Mouse (Mus musculus): ENCODE results near the gene Nkain4. TPM values are rescaled to one million over a fixed set of nuclear protein-coding genes. Genes with fewer than 3 reads are reported as not detected.

Gene Nkain4
- total and polyA plus RNA-seq, 3 experiments = 7.0 to 18.0 (median 7.3) TPM

DNA sequence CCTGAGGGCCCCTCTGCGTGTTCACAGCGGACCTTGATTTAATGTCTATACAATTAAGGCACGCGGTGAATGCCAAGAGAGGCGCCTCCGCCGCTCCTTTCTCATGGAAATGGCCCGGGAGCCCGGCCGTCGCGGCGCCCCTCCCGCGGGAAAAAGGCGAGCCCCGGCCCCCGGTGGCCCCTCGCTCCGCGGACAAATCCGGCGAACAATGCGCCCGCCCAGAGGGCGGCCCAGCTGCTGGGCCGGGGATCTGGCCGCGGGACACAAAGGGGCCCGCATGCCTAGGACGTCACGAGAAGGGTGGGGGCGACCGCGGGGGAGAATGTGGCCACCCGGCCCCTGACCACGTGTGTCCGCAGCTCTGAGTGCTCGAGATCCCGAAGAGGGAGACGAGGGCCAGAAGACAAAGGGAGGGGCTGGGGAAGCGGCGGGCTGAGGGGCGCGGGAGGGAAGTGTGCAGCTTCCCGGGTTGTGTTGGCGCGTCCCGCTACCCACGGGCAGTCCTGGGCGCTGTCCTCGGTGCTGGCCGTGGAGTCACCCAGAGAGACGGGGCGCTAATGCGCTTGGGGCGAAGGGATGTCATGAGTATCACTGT lies 60.4 kb downstream of the Nkain4 start:
- intact Hi-C loops (cut with DNase I) = loop anchor here (5.0 kb wide), 1 partner anchor 97 kb away; no protein-coding TSS in a partner anchor
- Histone ChIP-seq H3K36me3 (ENCODE audit: control insufficient read depth, insufficient read depth, low read length) (no peaks in the 10 kb centered on the region), H3K4me1 (ENCODE audit: control insufficient read depth, insufficient read depth, low read length) (no peaks in the 10 kb centered on the region; the same call in 1 of the 2 replicates), H3K9ac (ENCODE audit: low read depth, low read length) (no peak overlapping the region), H3K79me2 (replicated peaks; ENCODE audit: control insufficient read depth, insufficient read depth, low read length) (no peaks in the 10 kb centered on the region), H3K4me3 (peak overlapping the region; percentile 48), H3K27ac (no peak overlapping the region), H3K27me3 (ENCODE audit: control insufficient read depth, insufficient read depth, low read length) (peaks cover 32% of the 10 kb centered on the region)
- peak; percentile 22 to 52 for DNase-seq
- 3% methylated on average over 56 of the region's 57 CpGs for WGBS
- TF ChIP-seq EP300 (IDR thresholded peaks at IDR 0.05; ENCODE audit: insufficient read depth, low read depth, low read length) (no peak), POLR2A (IDR thresholded peaks at IDR 0.05; ENCODE audit: insufficient read depth, low read depth, low read length) (no peak), CTCF (IDR thresholded peaks at IDR 0.05) (no peak)

- Histone ChIP-seq H3K36me3 (ENCODE audit: control insufficient read depth, insufficient read depth, low read length) (no peaks in the 10 kb centered on the region), H3K79me2 (replicated peaks; ENCODE audit: control insufficient read depth, insufficient read depth, low read length) (no peaks in the 10 kb centered on the region), H3K4me3 (peak overlapping the region; percentile 48), H3K9ac (ENCODE audit: low read depth, low read length) (no peak overlapping the region), H3K4me1 (ENCODE audit: control insufficient read depth, insufficient read depth, low read length) (no peaks in the 10 kb centered on the region; the same call in 1 of the 2 replicates), H3K27ac (no peak overlapping the region), H3K27me3 (ENCODE audit: control insufficient read depth, insufficient read depth, low read length) (peaks cover 32% of the 10 kb centered on the region)
- DNase-seq = no peak
- intact Hi-C loops (cut with DNase I) = loop anchor here (5.0 kb wide), 1 partner anchor 96 kb away; no protein-coding TSS in a partner anchor
- WGBS = under 1% methylated on average over 46 of the region's 50 CpGs
- TF ChIP-seq CTCF (IDR thresholded peaks at IDR 0.05) (no peak), POLR2A (IDR thresholded peaks at IDR 0.05; ENCODE audit: insufficient read depth, low read depth, low read length) (no peak), EP300 (IDR thresholded peaks at IDR 0.05; ENCODE audit: insufficient read depth, low read depth, low read length) (no peak)
Measured at GRCm38 (mm10) chr2:180893537-180894028, 60.9 kb downstream of the Nkain4 start.

- H3K4me1 ChIP-seq (ENCODE audit: control insufficient read depth, insufficient read depth, low read length) = no peaks in the 10 kb centered on the region; the same call in 1 of the 2 replicates
- H3K27me3 ChIP-seq (ENCODE audit: control insufficient read depth, insufficient read depth, low read length) = peaks cover 32% of the 10 kb centered on the region
- H3K27ac ChIP-seq = no peak overlapping the region
- peak; percentile 19 to 43 for DNase-seq
- no peaks in the 10 kb centered on the region for H3K36me3 ChIP-seq (ENCODE audit: control insufficient read depth, insufficient read depth, low read length)
- peak overlapping the region; percentile 48 for H3K4me3 ChIP-seq
- intact Hi-C loops (cut with DNase I) = loop anchor here (5.0 kb wide), 1 partner anchor 96 kb away; no protein-coding TSS in a partner anchor
- H3K9ac ChIP-seq (ENCODE audit: low read depth, low read length) = no peak overlapping the region
- H3K79me2 ChIP-seq (replicated peaks; ENCODE audit: control insufficient read depth, insufficient read depth, low read length) = no peaks in the 10 kb centered on the region
- WGBS = under 1% methylated on average over 92 of the region's 97 CpGs
- no peak for TF ChIP-seq CTCF (IDR thresholded peaks at IDR 0.05)
- no peak for TF ChIP-seq EP300 (IDR thresholded peaks at IDR 0.05; ENCODE audit: insufficient read depth, low read depth, low read length)
- no peak for TF ChIP-seq POLR2A (IDR thresholded peaks at IDR 0.05; ENCODE audit: insufficient read depth, low read depth, low read length)
Measured at GRCm38 (mm10) chr2:180892841-180893521, 61.5 kb downstream of the Nkain4 start.

DNA sequence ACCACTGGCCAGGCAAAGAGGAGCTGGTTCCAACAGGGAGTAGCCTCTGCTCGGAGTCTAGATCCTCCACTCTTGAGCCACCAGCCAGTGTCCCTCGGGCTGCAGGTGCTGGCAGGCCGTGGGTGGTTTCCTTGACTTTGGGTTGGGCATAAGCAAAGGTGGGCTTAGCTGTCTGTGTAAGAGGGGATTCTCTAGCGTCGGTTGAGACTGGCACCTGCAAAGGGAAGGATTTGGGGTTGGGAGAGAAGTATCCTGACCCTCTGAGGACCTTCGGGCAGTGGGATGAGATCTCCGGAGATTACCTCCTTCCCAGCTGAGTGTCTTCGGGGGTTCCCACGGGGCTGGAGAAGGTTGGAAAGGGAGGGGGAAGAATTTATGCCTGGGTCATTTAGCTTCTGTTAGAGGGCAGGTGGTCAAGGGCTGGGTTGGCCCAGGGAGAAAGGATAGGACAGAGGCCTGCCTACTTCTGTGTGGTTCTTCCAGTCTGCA lies 62.6 kb downstream of the Nkain4 start:
- Histone ChIP-seq H3K4me3 (no peak overlapping the region), H3K36me3 (ENCODE audit: control insufficient read depth, insufficient read depth, low read length) (no peaks in the 10 kb centered on the region), H3K27me3 (ENCODE audit: control insufficient read depth, insufficient read depth, low read length) (peaks cover 32% of the 10 kb centered on the region), H3K27ac (no peak overlapping the region), H3K79me2 (replicated peaks; ENCODE audit: control insufficient read depth, insufficient read depth, low read length) (no peaks in the 10 kb centered on the region), H3K4me1 (ENCODE audit: control insufficient read depth, insufficient read depth, low read length) (no peaks in the 10 kb centered on the region; the same call in 1 of the 2 replicates), H3K9ac (ENCODE audit: low read depth, low read length) (no peak overlapping the region)
- 15% methylated on average over 9 of the region's 9 CpGs for whole genome bisulfite sequencing
- TF ChIP-seq CTCF (IDR thresholded peaks at IDR 0.05) (no peak), POLR2A (IDR thresholded peaks at IDR 0.05; ENCODE audit: insufficient read depth, low read depth, low read length) (no peak), EP300 (IDR thresholded peaks at IDR 0.05; ENCODE audit: insufficient read depth, low read depth, low read length) (no peak)
- intact Hi-C loops (cut with DNase I) = loop anchor here (5.0 kb wide), 1 partner anchor 95 kb away; no protein-coding TSS in a partner anchor
- DNase-seq = no peak

GRCm38 (mm10) chr2:180891075-180891834 lies 63.2 kb downstream of the Nkain4 start:
- Histone ChIP-seq H3K36me3 (ENCODE audit: control insufficient read depth, insufficient read depth, low read length) (no peaks in the 10 kb centered on the region), H3K4me1 (ENCODE audit: control insufficient read depth, insufficient read depth, low read length) (no peaks in the 10 kb centered on the region; the same call in 1 of the 2 replicates), H3K4me3 (no peak overlapping the region), H3K27ac (no peak overlapping the region), H3K27me3 (ENCODE audit: control insufficient read depth, insufficient read depth, low read length) (peaks cover 32% of the 10 kb centered on the region), H3K79me2 (replicated peaks; ENCODE audit: control insufficient read depth, insufficient read depth, low read length) (no peaks in the 10 kb centered on the region), H3K9ac (ENCODE audit: low read depth, low read length) (no peak overlapping the region)
- intact Hi-C loops (cut with DNase I) = loop anchor here (5.0 kb wide), 1 partner anchor 94 kb away; no protein-coding TSS in a partner anchor
- DNase-seq = no peak
- no peak for TF ChIP-seq POLR2A (IDR thresholded peaks at IDR 0.05; ENCODE audit: insufficient read depth, low read depth, low read length)
- no peak for TF ChIP-seq CTCF (IDR thresholded peaks at IDR 0.05)
- TF ChIP-seq EP300 (IDR thresholded peaks at IDR 0.05; ENCODE audit: insufficient read depth, low read depth, low read length) = no peak
- 3% methylated on average over 37 of the region's 37 CpGs for WGBS

Measured in heart, adult 2 months (tissue).